Mouse (Mus musculus) naive thymus-derived CD4-positive, alpha-beta T cell, adult 5 months (primary cell): ENCODE data around the gene Klk4. TPM values are rescaled to one million over a fixed set of nuclear protein-coding genes. Genes with fewer than 3 reads are reported as not detected.

Experiments
- polyA plus RNA-seq: library from polyadenylated mRNA; unstranded; fragments of 100-300 nt; shearing (Covaris generic); gene quantifications from one replicate; pipeline ENCODE4 v1.2.1, GENCODE M21; 2017

The Klk4 gene
- polyA plus RNA-seq: not detected

GRCm38 (mm10) chr7:43880912-43881311 lies at the start of gene Klk4:
Klk4 (plus strand) TSS chr7:43881160.

GRCm38 (mm10) chr7:43841701-43842100 lies 39.3 kb upstream of the Klk4 start, which contains the start of gene Klk5:
Klk5 (plus strand) TSS chr7:43841971.

GRCm38 (mm10) chr7:43933440-43933839 lies 52.5 kb downstream of the Klk4 start, which contains the start of gene Klk15:
Klk15 (plus strand) TSS chr7:43933740.

Other genes starting within 250 kb of the Klk4 start
- not detected for gene Ceacam18, start 246.5 kb upstream of the Klk4 start, polyA plus RNA-seq
- 0.50 TPM for gene Siglece, start 221.0 kb upstream of the Klk4 start, polyA plus RNA-seq
- 6.1 TPM for gene Ctu1, start 209.1 kb upstream of the Klk4 start, polyA plus RNA-seq
- gene Klk14, start 190.7 kb upstream of the Klk4 start, polyA plus RNA-seq: not detected
- not detected for gene Klk13, start 168.6 kb upstream of the Klk4 start, polyA plus RNA-seq
- gene Klk12, start 112.3 kb upstream of the Klk4 start, polyA plus RNA-seq: not detected
- gene Klk11, start 106.6 kb upstream of the Klk4 start, polyA plus RNA-seq: not detected
- gene Klk10, start 100.1 kb upstream of the Klk4 start, polyA plus RNA-seq: not detected
- not detected for gene Klk9, start 89.3 kb upstream of the Klk4 start, polyA plus RNA-seq
- 69.3 TPM for gene Klk8, start 83.6 kb upstream of the Klk4 start, polyA plus RNA-seq
- not detected for gene Klk7, start 69.9 kb upstream of the Klk4 start, polyA plus RNA-seq
- gene Klk6, start 56.7 kb upstream of the Klk4 start, polyA plus RNA-seq: not detected
- gene Klk5, start 39.2 kb upstream of the Klk4 start, polyA plus RNA-seq: not detected
- not detected for gene Klk15, start 52.6 kb downstream of the Klk4 start, polyA plus RNA-seq
- not detected for gene Klk1b8, start 69.5 kb downstream of the Klk4 start, polyA plus RNA-seq
- gene Klk1b1, start 85.6 kb downstream of the Klk4 start, polyA plus RNA-seq: not detected
- gene Klk1b9, start 94.9 kb downstream of the Klk4 start, polyA plus RNA-seq: not detected
- not detected for gene Klk1b11, start 114.7 kb downstream of the Klk4 start, polyA plus RNA-seq
- gene Klk1b26, start 131.0 kb downstream of the Klk4 start, polyA plus RNA-seq: not detected
- gene Klk1b27, start 171.1 kb downstream of the Klk4 start, polyA plus RNA-seq: not detected
- not detected for gene Klk1b21, start 221.2 kb downstream of the Klk4 start, polyA plus RNA-seq
- gene Klk1b22, start 231.5 kb downstream of the Klk4 start, polyA plus RNA-seq: not detected